Mouse (Mus musculus) midbrain, postnatal 0 days (tissue): ENCODE measurements around the gene Ap3d1. TPM values are rescaled to one million over a fixed set of nuclear protein-coding genes. Genes with fewer than 3 reads are reported as not detected.

ENCODE experiments used
- ATAC-seq: fragments of 200-750 bp; cut with Nextera tagmentation; 2 replicates; pipeline ENCODE4 v1.8.0; 2017; ENCODE audit warnings: moderate number of reproducible peaks, mild to moderate bottlenecking, moderate TSS enrichment, moderate library complexity; ENCODE audit not compliant: low FRiP score
- DNase-seq: peaks from one replicate; pipeline ENCODE4 v3.0.0-alpha.2; 2015; ENCODE audit warnings: low spot score
- H3K27ac ChIP-seq: fragments of 300-500 bp; sonication (generic); 2 replicates; pipeline ENCODE4 v1.5.1; 2014; ENCODE audit warnings: low read depth, mild to moderate bottlenecking, low read length, mixed read lengths
- H3K27me3 ChIP-seq: fragments of 300-500 bp; sonication (generic); 2 replicates; pipeline ENCODE4 v1.6.1; 2014; ENCODE audit warnings: low read length, control low read depth, mixed read lengths; ENCODE audit not compliant: insufficient read depth
- H3K36me3 ChIP-seq: fragments of 300-500 bp; sonication (generic); 2 replicates; pipeline ENCODE4 v1.6.1; 2014; ENCODE audit warnings: low read length, control low read depth, mixed read lengths; ENCODE audit not compliant: insufficient read depth
- H3K4me1 ChIP-seq: fragments of 300-500 bp; sonication (generic); 2 replicates; pipeline ENCODE4 v1.6.1; 2014; ENCODE audit warnings: mild to moderate bottlenecking, control low read depth, antibody characterized with exemption, low read length, mixed read lengths; ENCODE audit not compliant: insufficient read depth
- H3K4me2 ChIP-seq: fragments of 300-500 bp; sonication (generic); 2 replicates; pipeline ENCODE4 v1.6.1; 2014; ENCODE audit warnings: low read depth, mild to moderate bottlenecking, low read length, mixed read lengths; ENCODE audit not compliant: poor library complexity, severe bottlenecking
- H3K4me3 ChIP-seq: fragments of 300-500 bp; sonication (generic); 2 replicates; pipeline ENCODE4 v1.5.1; 2014; ENCODE audit warnings: low read depth, mild to moderate bottlenecking, low read length, moderate library complexity
- H3K9ac ChIP-seq: fragments of 300-500 bp; sonication (generic); replicated peaks from 2 replicates; pipeline ENCODE4 v1.6.1; 2014; ENCODE audit warnings: mild to moderate bottlenecking, low read length, moderate library complexity, mixed read lengths; ENCODE audit not compliant: poor library complexity, severe bottlenecking
- H3K9me3 ChIP-seq: fragments of 300-500 bp; sonication (generic); 2 replicates; pipeline ENCODE4 v1.6.1; 2016; ENCODE audit warnings: low read length, control low read depth
- CTCF ChIP-seq: IDR thresholded peaks from 2 replicates; pipeline ENCODE4 v1.5.1; 2016; ENCODE audit warnings: antibody characterized with exemption, mild to moderate bottlenecking
- WGBS: fragments of 180-500 bp; shearing (Covaris S2); extraction: QIAGEN DNeasy Blood & Tissue Kit; methylation state at CpG from one replicate; pipeline ENCODE4 v1.1.7; 2014; 5-methylcytosine and 5-hydroxymethylcytosine counted together
- polyA plus RNA-seq: library from polyadenylated mRNA; unstranded; fragments of >200 nt; fragmentation: Nextera tagmentation; extraction: Ambion mirVana; gene quantifications from 2 replicates; pipeline ENCODE4 v1.2.1, GENCODE M21; 2015
- total RNA-seq: library from RNA; depleted of rRNA; stranded (reverse); fragments of >200 nt; gene quantifications from 2 replicates; pipeline ENCODE4 v1.2.3, GENCODE M21; 2014; rRNA removed

The Ap3d1 gene
- total and polyA plus RNA-seq, 2 experiments from 2014 or later: 105 to 183 TPM

GRCm38 (mm10) chr10:80663485-80664196 lies 78.4 kb downstream of the Ap3d1 start:
- H3K36me3 ChIP-seq: peaks cover 28% of the 10 kb centered on the region
- no peak for TF ChIP-seq CTCF
- H3K9ac ChIP-seq: no peak overlapping the region
- H3K9me3 ChIP-seq: no peaks in the 10 kb centered on the region
- H3K4me3 ChIP-seq: no peak overlapping the region
- no peak overlapping the region for H3K4me2 ChIP-seq
- ATAC-seq (no peak), DNase-seq (no peak)
- 63% methylated on average over 5 of the region's 5 CpGs for WGBS
- H3K27ac ChIP-seq: no peak overlapping the region
- no peaks in the 10 kb centered on the region for H3K4me1 ChIP-seq
- H3K27me3 ChIP-seq: no peaks in the 10 kb centered on the region

GRCm38 (mm10) chr10:80661149-80661548 lies 80.9 kb downstream of the Ap3d1 start:
- H3K9ac ChIP-seq: no peak overlapping the region
- H3K4me1 ChIP-seq: no peaks in the 10 kb centered on the region
- H3K4me3 ChIP-seq: no peak overlapping the region
- H3K27ac ChIP-seq: no peak overlapping the region
- H3K36me3 ChIP-seq: peaks cover 4% of the 10 kb centered on the region
- WGBS: 39% methylated on average over 5 of the region's 5 CpGs
- DNase-seq (no peak), ATAC-seq (no peak)
- TF ChIP-seq CTCF: peak; percentile 71
- H3K4me2 ChIP-seq: no peak overlapping the region
- H3K27me3 ChIP-seq: no peaks in the 10 kb centered on the region
- H3K9me3 ChIP-seq: no peaks in the 10 kb centered on the region

- peak; percentile 81 for TF ChIP-seq CTCF
- Histone ChIP-seq H3K4me2 (no peak overlapping the region), H3K4me3 (no peak overlapping the region), H3K4me1 (peaks cover 14% of the 10 kb centered on the region), H3K27me3 (no peaks in the 10 kb centered on the region), H3K27ac (no peak overlapping the region), H3K9me3 (no peaks in the 10 kb centered on the region), H3K36me3 (no peaks in the 10 kb centered on the region), H3K9ac (no peak overlapping the region)
- no peak for ATAC-seq
- whole genome bisulfite sequencing: 11% methylated on average over 10 of the region's 10 CpGs
- DNase-seq: peak; percentile 81
Observed at GRCm38 (mm10) chr10:80659213-80659612, 82.9 kb downstream of the Ap3d1 start.

GRCm38 (mm10) chr10:80658841-80659202 lies 83.2 kb downstream of the Ap3d1 start:
- no peak overlapping the region for H3K9ac ChIP-seq
- H3K27me3 ChIP-seq: no peaks in the 10 kb centered on the region
- DNase-seq (no peak), ATAC-seq (no peak)
- H3K9me3 ChIP-seq: no peaks in the 10 kb centered on the region
- H3K4me1 ChIP-seq: peaks cover 14% of the 10 kb centered on the region
- no peak overlapping the region for H3K4me2 ChIP-seq
- 60% methylated on average over 4 of the region's 4 CpGs for WGBS
- no peak overlapping the region for H3K4me3 ChIP-seq
- no peak overlapping the region for H3K27ac ChIP-seq
- no peak for TF ChIP-seq CTCF
- no peaks in the 10 kb centered on the region for H3K36me3 ChIP-seq

- Histone ChIP-seq H3K4me2 (no peak overlapping the region), H3K36me3 (no peaks in the 10 kb centered on the region), H3K4me1 (peaks cover 14% of the 10 kb centered on the region), H3K27me3 (no peaks in the 10 kb centered on the region), H3K9me3 (no peaks in the 10 kb centered on the region), H3K27ac (no peak overlapping the region), H3K4me3 (no peak overlapping the region), H3K9ac (no peak overlapping the region)
- no peak for TF ChIP-seq CTCF
- DNase-seq: no peak
- WGBS: 84% methylated on average over 14 of the region's 14 CpGs
- no peak for ATAC-seq
Observed at GRCm38 (mm10) chr10:80658194-80658840, 83.7 kb downstream of the Ap3d1 start.

Other genes starting within 250 kb of the Ap3d1 start
- gene Onecut3, start 247.4 kb downstream of the Ap3d1 start, total RNA-seq: 2.8 and 3.1 TPM in 2 replicates
- 0.69 and 0.89 TPM in 2 replicates for gene Onecut3, start 247.4 kb downstream of the Ap3d1 start, polyA plus RNA-seq
- 0.71 and 0.93 TPM in 2 replicates for gene Atp8b3, start 203.1 kb downstream of the Ap3d1 start, total RNA-seq
- 0.90 and 1.1 TPM in 2 replicates for gene Atp8b3, start 203.1 kb downstream of the Ap3d1 start, polyA plus RNA-seq
- gene Rexo1, start 180.7 kb downstream of the Ap3d1 start, total RNA-seq: 34.2 and 52.6 TPM in 2 replicates
- 26.1 and 29.8 TPM in 2 replicates for gene Rexo1, start 180.7 kb downstream of the Ap3d1 start, polyA plus RNA-seq
- gene Klf16, start 164.9 kb downstream of the Ap3d1 start, total RNA-seq: 13.7 and 18.1 TPM in 2 replicates
- gene Klf16, start 164.9 kb downstream of the Ap3d1 start, polyA plus RNA-seq: 7.7 and 8.3 TPM in 2 replicates
- 264 and 275 TPM in 2 replicates for gene Abhd17a, start 151.9 kb downstream of the Ap3d1 start, total RNA-seq
- 152 and 157 TPM in 2 replicates for gene Abhd17a, start 151.9 kb downstream of the Ap3d1 start, polyA plus RNA-seq
- gene Scamp4, start 139.4 kb downstream of the Ap3d1 start, total RNA-seq: 27.8 and 32.4 TPM in 2 replicates
- 73.1 and 76.9 TPM in 2 replicates for gene Scamp4, start 139.4 kb downstream of the Ap3d1 start, polyA plus RNA-seq
- gene Adat3, start 139.4 kb downstream of the Ap3d1 start, total RNA-seq: 4.0 and 6.2 TPM in 2 replicates
- gene Adat3, start 139.4 kb downstream of the Ap3d1 start, polyA plus RNA-seq: 4.6 and 4.9 TPM in 2 replicates
- gene Gm49322, start 136.2 kb downstream of the Ap3d1 start, total RNA-seq: 2.0 and 2.7 TPM in 2 replicates
- 1.7 and 1.8 TPM in 2 replicates for gene Gm49322, start 136.2 kb downstream of the Ap3d1 start, polyA plus RNA-seq
- 124 and 146 TPM in 2 replicates for gene Csnk1g2, start 119.4 kb downstream of the Ap3d1 start, total RNA-seq
- gene Csnk1g2, start 119.4 kb downstream of the Ap3d1 start, polyA plus RNA-seq: 90.5 and 93.3 TPM in 2 replicates
- 168 and 215 TPM in 2 replicates for gene Btbd2, start 85.2 kb downstream of the Ap3d1 start, total RNA-seq
- 71.6 and 80.4 TPM in 2 replicates for gene Btbd2, start 85.2 kb downstream of the Ap3d1 start, polyA plus RNA-seq
- gene Mknk2, start 64.2 kb downstream of the Ap3d1 start, total RNA-seq: 74.6 and 74.7 TPM in 2 replicates
- 35.3 and 36.0 TPM in 2 replicates for gene Mknk2, start 64.2 kb downstream of the Ap3d1 start, polyA plus RNA-seq
- 66.6 and 75.1 TPM in 2 replicates for gene Mob3a, start 40.3 kb downstream of the Ap3d1 start, total RNA-seq
- 44.9 and 48.5 TPM in 2 replicates for gene Mob3a, start 40.3 kb downstream of the Ap3d1 start, polyA plus RNA-seq
- gene Izumo4, start 40.1 kb downstream of the Ap3d1 start, total RNA-seq: 26.3 and 48.0 TPM in 2 replicates
- 44.0 and 47.4 TPM in 2 replicates for gene Izumo4, start 40.1 kb downstream of the Ap3d1 start, polyA plus RNA-seq
- 23.8 and 34.4 TPM in 2 replicates for gene Dot1l, start 12.9 kb upstream of the Ap3d1 start, total RNA-seq
- 9.9 and 13.4 TPM in 2 replicates for gene Dot1l, start 12.9 kb upstream of the Ap3d1 start, polyA plus RNA-seq
- 18.3 and 34.2 TPM in 2 replicates for gene Sf3a2, start 55.9 kb upstream of the Ap3d1 start, total RNA-seq
- gene Sf3a2, start 55.9 kb upstream of the Ap3d1 start, polyA plus RNA-seq: 61.5 and 64.3 TPM in 2 replicates
- 68.0 and 88.1 TPM in 2 replicates for gene Plekhj1, start 56.4 kb upstream of the Ap3d1 start, total RNA-seq
- gene Plekhj1, start 56.4 kb upstream of the Ap3d1 start, polyA plus RNA-seq: 94.1 and 103 TPM in 2 replicates
- gene Amh, start 63.0 kb upstream of the Ap3d1 start, total RNA-seq: 0.82 and 2.9 TPM in 2 replicates
- gene Amh, start 63.0 kb upstream of the Ap3d1 start, polyA plus RNA-seq: not detected in 2 replicates
- gene Jsrp1, start 71.2 kb upstream of the Ap3d1 start, total RNA-seq: not detected in 2 replicates
- gene Jsrp1, start 71.2 kb upstream of the Ap3d1 start, polyA plus RNA-seq: 0.83 and 1.1 TPM in 2 replicates
- gene Oaz1, start 84.4 kb upstream of the Ap3d1 start, total RNA-seq: 863 and 928 TPM in 2 replicates
- gene Oaz1, start 84.4 kb upstream of the Ap3d1 start, polyA plus RNA-seq: 1,039 and 1,193 TPM in 2 replicates
- 39.3 and 61.0 TPM in 2 replicates for gene Lingo3, start 101.8 kb upstream of the Ap3d1 start, total RNA-seq
- 24.4 and 26.8 TPM in 2 replicates for gene Lingo3, start 101.8 kb upstream of the Ap3d1 start, polyA plus RNA-seq
- 136 and 249 TPM in 2 replicates for gene Lsm7, start 112.9 kb upstream of the Ap3d1 start, total RNA-seq
- 292 and 299 TPM in 2 replicates for gene Lsm7, start 112.9 kb upstream of the Ap3d1 start, polyA plus RNA-seq
- 116 and 132 TPM in 2 replicates for gene Sppl2b, start 113.0 kb upstream of the Ap3d1 start, total RNA-seq
- gene Sppl2b, start 113.0 kb upstream of the Ap3d1 start, polyA plus RNA-seq: 78.6 and 86.2 TPM in 2 replicates
- gene Tmprss9, start 129.6 kb upstream of the Ap3d1 start, total RNA-seq: 0.09 and 0.11 TPM in 2 replicates
- gene Tmprss9, start 129.6 kb upstream of the Ap3d1 start, polyA plus RNA-seq: 0.27 and 0.31 TPM in 2 replicates
- gene Timm13, start 158.7 kb upstream of the Ap3d1 start, total RNA-seq: 153 and 267 TPM in 2 replicates
- 362 and 384 TPM in 2 replicates for gene Timm13, start 158.7 kb upstream of the Ap3d1 start, polyA plus RNA-seq
- 40.2 and 47.3 TPM in 2 replicates for gene Lmnb2, start 176.0 kb upstream of the Ap3d1 start, total RNA-seq
- gene Lmnb2, start 176.0 kb upstream of the Ap3d1 start, polyA plus RNA-seq: 22.6 and 22.7 TPM in 2 replicates
- 3.5 and 7.3 TPM in 2 replicates for gene Gadd45b, start 187.8 kb upstream of the Ap3d1 start, total RNA-seq
- gene Gadd45b, start 187.8 kb upstream of the Ap3d1 start, polyA plus RNA-seq: 5.0 and 6.4 TPM in 2 replicates